ENCODE assay signal across 7 mouse cellular contexts in the genomic region with DNA sequence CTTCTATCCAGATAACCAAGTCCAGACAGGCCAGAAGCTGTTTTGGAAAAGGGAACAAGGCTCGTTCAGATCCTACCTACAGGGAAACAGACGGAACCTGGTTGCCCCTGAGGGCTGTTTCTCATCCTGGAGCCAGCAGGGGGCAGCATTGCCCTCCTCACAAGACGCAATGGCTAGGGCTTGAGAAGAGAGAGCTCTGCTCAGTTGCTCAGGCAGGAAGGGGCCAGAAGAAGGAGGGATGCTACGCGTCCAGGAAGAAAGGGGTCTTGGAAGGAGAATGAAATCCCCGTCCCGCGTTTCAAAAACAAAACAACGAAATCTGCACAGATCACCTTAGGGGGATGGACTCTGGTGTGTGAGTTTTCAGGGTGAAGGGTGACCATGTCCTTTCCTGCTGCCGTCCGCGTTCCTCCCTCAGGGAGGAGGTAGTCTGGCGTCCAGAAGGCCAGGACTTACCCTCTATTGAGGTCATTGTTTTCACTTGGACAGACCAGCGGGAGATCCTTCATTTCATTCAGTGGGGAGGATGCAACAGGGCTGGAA. TPM values are rescaled to one million over a fixed set of nuclear protein-coding genes. Genes with fewer than 3 reads are reported as not detected.
DNase-seq lines count a peak whose midpoint lies in the region; ATAC-seq and TF ChIP-seq lines count a peak whose summit lies in the region.

No protein-coding gene starts in this region.

- H3K4me3 ChIP-seq in embryonic facial prominence, embryonic 11.5 days (ENCODE audit: low read depth, low read length): no peak overlapping the region
- no peak overlapping the region for H3K4me3 ChIP-seq in limb, embryonic 11.5 days (ENCODE audit: low read depth, low read length)
- H3K4me3 ChIP-seq in midbrain, embryonic 16.5 days (ENCODE audit: low read depth, low read length): peak overlapping the region; percentile 1; the same call in 1 of the 2 replicates
- no peak overlapping the region for H3K4me3 ChIP-seq in spleen, adult 2 months (ENCODE audit: extremely low read depth, insufficient read depth, insufficient read length)

- no peaks in the 10 kb centered on the region for H3K36me3 ChIP-seq in embryonic facial prominence, embryonic 11.5 days (replicated peaks; ENCODE audit: control insufficient read depth, insufficient read depth, low read depth, low read length)
- no peaks in the 10 kb centered on the region for H3K36me3 ChIP-seq in limb, embryonic 11.5 days (ENCODE audit: control insufficient read depth, insufficient read depth, low read length)
- H3K36me3 ChIP-seq in midbrain, embryonic 16.5 days (ENCODE audit: control insufficient read depth, insufficient read depth, low read length): no peaks in the 10 kb centered on the region
- H3K36me3 ChIP-seq in spleen, adult 2 months (ENCODE audit: control insufficient read depth, insufficient read depth, low read length): no peaks in the 10 kb centered on the region

- peak; percentile 88 for DNase-seq in adrenal gland, postnatal 14 days
- DNase-seq in embryonic facial prominence, embryonic 11.5 days (ENCODE audit: low spot score): peak; percentile 96
- peak; percentile 98 for DNase-seq in heart, adult 11 months
- peak; percentile 71 for DNase-seq in kidney, adult 11 months
- DNase-seq in limb, embryonic 11.5 days (ENCODE audit: low spot score): peak; percentile 97
- peak; percentile 60 to 76 for DNase-seq in spleen, adult 2 months (ENCODE audit: low read depth in 1 of 2, low spot score in 2 of 2)

- TF ChIP-seq CTCF in spleen, adult 2 months (IDR thresholded peaks at IDR 0.05; ENCODE audit: extremely low read depth, insufficient read depth, insufficient read length, insufficient replicate concordance): peak; percentile 98

- no peak for TF ChIP-seq POLR2A in spleen, adult 2 months (IDR thresholded peaks at IDR 0.05; ENCODE audit: low read depth, low read length)

- no peaks in the 10 kb centered on the region for H3K4me1 ChIP-seq in embryonic facial prominence, embryonic 11.5 days (ENCODE audit: control insufficient read depth, insufficient read depth, low read length)
- H3K4me1 ChIP-seq in limb, embryonic 11.5 days (ENCODE audit: control insufficient read depth, insufficient read depth, low read length): 0 out of 2 replicates have a peak, but pooled peaks cover 2% of the 10 kb centered on the region
- H3K4me1 ChIP-seq in midbrain, embryonic 16.5 days (ENCODE audit: control insufficient read depth, insufficient read depth, low read length): peaks cover 2% of the 10 kb centered on the region; the same call in 1 of the 2 replicates
- H3K4me1 ChIP-seq in spleen, adult 2 months (ENCODE audit: control insufficient read depth, insufficient read depth, insufficient read length): no peaks in the 10 kb centered on the region

- no peak overlapping the region for H3K27ac ChIP-seq in embryonic facial prominence, embryonic 11.5 days (replicated peaks; ENCODE audit: low read depth, low read length)
- no peak overlapping the region for H3K27ac ChIP-seq in limb, embryonic 11.5 days (replicated peaks; ENCODE audit: low read depth, low read length)
- H3K27ac ChIP-seq in midbrain, embryonic 16.5 days (ENCODE audit: low read length): no peak overlapping the region
- no peak overlapping the region for H3K27ac ChIP-seq in spleen, adult 2 months (ENCODE audit: insufficient read depth, low read length)

- WGBS in embryonic facial prominence, embryonic 11.5 days: 15% methylated on average over 14 of the region's 14 CpGs
- WGBS in limb, embryonic 11.5 days: 28% methylated on average over 14 of the region's 14 CpGs
- 12% methylated on average over 14 of the region's 14 CpGs for WGBS in midbrain, embryonic 16.5 days
- 17% methylated on average over 14 of the region's 14 CpGs for WGBS in spleen, adult 2 months

- no peak overlapping the region for H3K9ac ChIP-seq in embryonic facial prominence, embryonic 11.5 days (replicated peaks; ENCODE audit: low read length)
- no peak overlapping the region for H3K9ac ChIP-seq in limb, embryonic 11.5 days (ENCODE audit: low read length)
- no peak overlapping the region for H3K9ac ChIP-seq in midbrain, embryonic 16.5 days (ENCODE audit: low read depth, low read length)

- H3K4me2 ChIP-seq in embryonic facial prominence, embryonic 11.5 days (ENCODE audit: low read depth, low read length): no peak overlapping the region
- H3K4me2 ChIP-seq in limb, embryonic 11.5 days (ENCODE audit: low read depth, severe bottlenecking): no peak overlapping the region
- H3K4me2 ChIP-seq in midbrain, embryonic 16.5 days (ENCODE audit: low read length): peak overlapping the region; percentile 25

- no peaks in the 10 kb centered on the region for H3K27me3 ChIP-seq in embryonic facial prominence, embryonic 11.5 days (ENCODE audit: control insufficient read depth, insufficient read depth, low read length)
- H3K27me3 ChIP-seq in limb, embryonic 11.5 days (ENCODE audit: control insufficient read depth, insufficient read depth, low read length): no peaks in the 10 kb centered on the region
- H3K27me3 ChIP-seq in midbrain, embryonic 16.5 days (ENCODE audit: control insufficient read depth, insufficient read depth, low read depth, low read length): no peaks in the 10 kb centered on the region
- H3K27me3 ChIP-seq in spleen, adult 2 months (ENCODE audit: control insufficient read depth, insufficient read depth, low read length): no peaks in the 10 kb centered on the region

- H3K9me3 ChIP-seq in embryonic facial prominence, embryonic 11.5 days (replicated peaks; ENCODE audit: control insufficient read depth, low read length): no peaks in the 10 kb centered on the region
- H3K9me3 ChIP-seq in limb, embryonic 11.5 days (ENCODE audit: control insufficient read depth, low read length): peaks cover 2% of the 10 kb centered on the region; the same call in 1 of the 2 replicates
- no peaks in the 10 kb centered on the region for H3K9me3 ChIP-seq in midbrain, embryonic 16.5 days (replicated peaks; ENCODE audit: control insufficient read depth, low read length, poor library complexity, severe bottlenecking)

- ATAC-seq in embryonic facial prominence, embryonic 11.5 days (replicated peaks; ENCODE audit: insufficient number of reproducible peaks, low FRiP score, low TSS enrichment, low read depth): peak; percentile 57
- peak; percentile 67; the same call in 1 of the 2 replicates for ATAC-seq in limb, embryonic 11.5 days (ENCODE audit: insufficient number of reproducible peaks, low FRiP score, low TSS enrichment, low read depth)
- ATAC-seq in midbrain, embryonic 16.5 days: peak; percentile 82

RNA-seq across cellular contexts. Expression of gene Haao, which starts 25.1 kb away (rescaled TPM):
- 6.8 and 27.0 TPM in 2 replicates for total RNA-seq in adrenal gland, postnatal 14 days (2021)
- polyA plus RNA-seq in embryonic facial prominence, embryonic 11.5 days (2014; fragmentation: Nextera tagmentation; extraction: Ambion mirVana): 0.31 and 0.39 TPM in 2 replicates
- polyA plus RNA-seq in limb, embryonic 11.5 days (2014; fragmentation: Nextera tagmentation; extraction: Ambion mirVana): 0.43 and 0.91 TPM in 2 replicates
- polyA plus RNA-seq in midbrain, embryonic 16.5 days (2015; fragmentation: Nextera tagmentation; extraction: Ambion mirVana): 0.23 TPM in 1 of 2 replicates, not detected in the other
- 98.5 and 112 TPM in 2 replicates for polyA plus RNA-seq in spleen, adult 2 months (2012; rRNA removed)

Comparison
In these comparisons a context has a peak if more than half of its experiments do, and no peak if none do; other contexts are left out.
1. RNA of gene Haao, which starts 25.1 kb away (polyA plus RNA-seq): 98.5 to 112 TPM in spleen, adult 2 months; 0.43 to 0.91 TPM in limb, embryonic 11.5 days, 0.31 to 0.39 TPM in embryonic facial prominence, embryonic 11.5 days and 0.23 TPM in midbrain, embryonic 16.5 days; every median in the first group is over 10 times any median in the second.
2. Peak in every context shown above with its lines, with median percentiles within 50 percentile points of each other: DNase-seq and ATAC-seq.